Mouse (Mus musculus): Measurements from ENCODE around the gene Naa40.

DNA sequence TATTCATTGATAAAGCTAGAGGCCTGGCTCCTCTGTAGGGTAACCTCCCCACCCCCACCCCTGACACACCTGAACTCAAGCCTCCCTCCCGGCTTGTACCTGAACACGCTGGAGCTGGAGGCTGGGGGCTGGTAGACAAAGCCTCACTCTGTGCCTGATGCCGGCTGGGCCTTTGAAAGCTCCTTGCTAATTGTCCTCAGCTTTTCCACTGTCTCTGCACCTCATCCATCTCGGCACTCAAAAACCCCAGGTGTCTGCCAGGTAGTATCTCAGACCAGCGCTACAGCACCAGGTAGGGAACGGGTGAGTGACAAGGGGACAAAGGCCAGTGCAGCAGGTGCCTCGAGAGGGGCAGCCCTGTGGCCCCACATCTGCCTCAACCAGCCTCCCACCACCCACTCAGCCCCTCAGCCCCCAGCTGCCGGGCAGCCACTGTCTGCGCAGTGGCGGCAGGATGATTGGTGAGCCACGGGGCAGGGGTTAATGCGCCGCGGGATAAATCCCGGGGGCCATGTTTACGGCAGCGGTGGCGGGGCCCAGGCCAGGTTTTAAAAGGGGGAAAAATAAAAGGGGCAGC lies 55.2 kb downstream of the Naa40 start:
- TF ChIP-seq GATA1 (IDR thresholded peaks at IDR 0.05; ENCODE audit: borderline replicate concordance, low read length) (no peak), FLI1 (IDR thresholded peaks at IDR 0.05; ENCODE audit: low read length) (no peak)
